12 mouse cellular contexts compared by ENCODE assay signal in the genomic region with DNA sequence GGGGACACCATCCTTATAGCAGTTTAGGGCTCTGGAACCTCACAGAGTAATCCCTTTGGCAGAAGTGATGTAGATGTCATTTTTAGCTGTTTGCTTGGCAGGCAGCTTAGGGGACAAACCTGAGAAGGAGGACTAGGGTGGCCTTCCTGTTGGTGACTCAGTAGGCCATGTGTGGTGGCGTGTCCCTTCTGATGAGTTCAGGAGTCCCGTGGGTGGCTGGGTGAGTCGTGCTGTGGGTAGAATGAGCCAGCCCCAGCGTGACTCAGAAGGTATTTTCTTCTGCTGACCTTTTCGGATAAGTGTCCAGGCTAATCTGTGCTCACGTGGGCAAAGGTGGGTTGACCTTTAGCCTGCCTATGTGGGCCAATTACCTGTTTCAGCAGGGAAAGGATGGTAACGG. TPM values are rescaled to one million over a fixed set of nuclear protein-coding genes. Genes with fewer than 3 reads are reported as not detected.
DNase-seq lines count a peak whose midpoint lies in the region; ATAC-seq lines count a peak whose summit lies in the region.
"Had no signal": no experiment of that assay in that cellular context is flagged by ENCODE, and none has a peak within 500 bp of the region (broad histone marks: within the 10 kb centered on the region; RNA-seq: fewer than 3 reads in every experiment).

No protein-coding gene starts in this region.

- H3K9ac ChIP-seq in heart, embryonic 13.5 days, result peak overlapping the region; percentile 99
- H3K9ac ChIP-seq in hindbrain, embryonic 11.5 days (ENCODE audit: low read depth, low read length), result no peak overlapping the region

- peaks cover 79% of the 10 kb centered on the region for H3K4me1 ChIP-seq in heart, embryonic 13.5 days
- H3K4me1 ChIP-seq in brown adipose tissue, adult 24 weeks (ENCODE audit: control insufficient read depth, insufficient read depth, insufficient read length, low read length), result peaks cover 43% of the 10 kb centered on the region
- H3K4me1 ChIP-seq in hindbrain, embryonic 11.5 days (replicated peaks; ENCODE audit: control insufficient read depth, insufficient read depth, low read length), result peaks cover 11% of the 10 kb centered on the region; the same call in 1 of the 2 replicates

- peaks cover 7% of the 10 kb centered on the region; the same call in 1 of the 2 replicates for H3K36me3 ChIP-seq in heart, embryonic 13.5 days
- no peaks in the 10 kb centered on the region for H3K36me3 ChIP-seq in hindbrain, embryonic 11.5 days (ENCODE audit: control insufficient read depth, insufficient read depth, low read length)

- peak overlapping the region; percentile 98 for H3K4me2 ChIP-seq in heart, embryonic 13.5 days
- H3K4me2 ChIP-seq in hindbrain, embryonic 11.5 days (replicated peaks; ENCODE audit: low read depth, low read length), result no peak overlapping the region

- H3K4me3 ChIP-seq in heart, embryonic 13.5 days, result 0 out of 2 replicates have a peak overlapping the region, but pooled peaks have one; percentile 2
- no peak overlapping the region for H3K4me3 ChIP-seq in brown adipose tissue, adult 24 weeks (ENCODE audit: insufficient read depth, low read depth, low read length)
- H3K4me3 ChIP-seq in hindbrain, embryonic 11.5 days (ENCODE audit: low read depth, low read length), result no peak overlapping the region

- H3K27me3 ChIP-seq in heart, embryonic 13.5 days (replicated peaks), result no peaks in the 10 kb centered on the region
- H3K27me3 ChIP-seq in hindbrain, embryonic 11.5 days (ENCODE audit: control insufficient read depth, insufficient read depth, low read length), result no peaks in the 10 kb centered on the region

- peak overlapping the region; percentile 87 for H3K27ac ChIP-seq in heart, embryonic 13.5 days (replicated peaks)
- H3K27ac ChIP-seq in brown adipose tissue, adult 24 weeks (replicated peaks; ENCODE audit: low read depth, low read length), result peak overlapping the region; percentile 19; the same call in 1 of the 2 replicates
- H3K27ac ChIP-seq in hindbrain, embryonic 11.5 days (ENCODE audit: low read depth, low read length), result no peak overlapping the region

- H3K9me3 ChIP-seq in heart, embryonic 13.5 days, result no peaks in the 10 kb centered on the region
- H3K9me3 ChIP-seq in hindbrain, embryonic 11.5 days (ENCODE audit: control insufficient read depth, low read length), result no peaks in the 10 kb centered on the region

- ATAC-seq in heart, embryonic 13.5 days (ENCODE audit: extremely low read depth, insufficient number of reproducible peaks, low FRiP score, low TSS enrichment), result no peak
- no peak for ATAC-seq in megakaryocyte progenitor cell, adult 5-6 weeks (replicated peaks; ENCODE audit: poor library complexity)
- ATAC-seq in hindbrain, embryonic 11.5 days (ENCODE audit: low FRiP score), result no peak

- 59% methylated on average over 7 of the region's 7 CpGs for WGBS in heart, embryonic 13.5 days
- 91% methylated on average over 7 of the region's 7 CpGs for WGBS in hindbrain, embryonic 11.5 days

- no peak for DNase-seq in heart, adult 18-20 months
- DNase-seq in right cerebral cortex, adult 2 months (ENCODE audit: low spot score in 2 of 2), result peak; percentile 47 to 55
- no peak for DNase-seq in right cerebral cortex, postnatal 4 days
- no peak for DNase-seq in hindbrain, embryonic 11.5 days (ENCODE audit: low spot score)
- DNase-seq: gastrocnemius, postnatal 36 days; kidney, postnatal 36 days; lung, postnatal 36 days had no signal

RNA-seq across cellular contexts. Expression of gene Dot1l, which starts 3.6 kb away (rescaled TPM):
- 17.9 and 19.1 TPM in 2 replicates for polyA plus RNA-seq in heart, embryonic 13.5 days (2015; fragmentation: Nextera tagmentation; extraction: Ambion mirVana)
- total RNA-seq in heart, adult 18-20 months (2021), result 10 to 100 TPM; 11.7 to 14.3 TPM
- 11.5 and 15.8 TPM in 2 replicates for polyA plus RNA-seq in brown adipose tissue, adult 24 weeks (2012; ENCODE audit: insufficient read depth, insufficient read length, missing spikeins)
- 29.2 and 34.8 TPM in 2 replicates for total RNA-seq in megakaryocyte progenitor cell, adult 5-6 weeks (2015)
- total RNA-seq in megakaryocyte progenitor cell, adult 5-6 weeks (2017), result 9.0 and 9.7 TPM in 2 replicates
- polyA plus RNA-seq in hindbrain, embryonic 11.5 days (2014; fragmentation: Nextera tagmentation; extraction: Ambion mirVana), result 18.3 and 25.1 TPM in 2 replicates

RNA-seq across cellular contexts. Expression of gene Ap3d1, which starts 16.6 kb away (rescaled TPM):
- polyA plus RNA-seq in heart, embryonic 13.5 days (2015; fragmentation: Nextera tagmentation; extraction: Ambion mirVana), result 44.0 and 46.4 TPM in 2 replicates
- total RNA-seq in heart, adult 18-20 months (2021), result 10 to 100 TPM; 42.3 to 45.0 TPM
- 35.0 and 40.9 TPM in 2 replicates for polyA plus RNA-seq in brown adipose tissue, adult 24 weeks (2012; ENCODE audit: insufficient read depth, insufficient read length, missing spikeins)
- total RNA-seq in megakaryocyte progenitor cell, adult 5-6 weeks (2015), result 31.5 and 40.3 TPM in 2 replicates
- 34.7 and 48.7 TPM in 2 replicates for total RNA-seq in megakaryocyte progenitor cell, adult 5-6 weeks (2017)
- polyA plus RNA-seq in hindbrain, embryonic 11.5 days (2014; fragmentation: Nextera tagmentation; extraction: Ambion mirVana), result 68.5 and 85.1 TPM in 2 replicates

RNA-seq across cellular contexts. Expression of gene Sf3a2, which starts 39.3 kb away (rescaled TPM):
- polyA plus RNA-seq in heart, embryonic 13.5 days (2015; fragmentation: Nextera tagmentation; extraction: Ambion mirVana), result 46.3 and 53.4 TPM in 2 replicates
- 10 to 100 TPM; 28.6 to 28.7 TPM for total RNA-seq in heart, adult 18-20 months (2021)
- polyA plus RNA-seq in brown adipose tissue, adult 24 weeks (2012; ENCODE audit: insufficient read depth, insufficient read length, missing spikeins), result 12.1 and 15.3 TPM in 2 replicates
- 74.9 and 78.4 TPM in 2 replicates for total RNA-seq in megakaryocyte progenitor cell, adult 5-6 weeks (2015)
- 11.5 and 19.0 TPM in 2 replicates for total RNA-seq in megakaryocyte progenitor cell, adult 5-6 weeks (2017)
- polyA plus RNA-seq in hindbrain, embryonic 11.5 days (2014; fragmentation: Nextera tagmentation; extraction: Ambion mirVana), result 83.4 and 84.4 TPM in 2 replicates

RNA-seq across cellular contexts. Expression of gene Plekhj1, which starts 39.8 kb away (rescaled TPM):
- polyA plus RNA-seq in heart, embryonic 13.5 days (2015; fragmentation: Nextera tagmentation; extraction: Ambion mirVana), result 79.6 and 86.5 TPM in 2 replicates
- total RNA-seq in heart, adult 18-20 months (2021), result 10 to 100 TPM; 30.7 to 32.4 TPM
- polyA plus RNA-seq in brown adipose tissue, adult 24 weeks (2012; ENCODE audit: insufficient read depth, insufficient read length, missing spikeins), result 30.2 and 40.5 TPM in 2 replicates
- 64.8 and 78.7 TPM in 2 replicates for total RNA-seq in megakaryocyte progenitor cell, adult 5-6 weeks (2015)
- 32.6 and 43.9 TPM in 2 replicates for total RNA-seq in megakaryocyte progenitor cell, adult 5-6 weeks (2017)
- 142 and 150 TPM in 2 replicates for polyA plus RNA-seq in hindbrain, embryonic 11.5 days (2014; fragmentation: Nextera tagmentation; extraction: Ambion mirVana)

RNA-seq across cellular contexts. Expression of gene Amh, which starts 46.4 kb away (rescaled TPM):
- polyA plus RNA-seq in heart, embryonic 13.5 days (2015; fragmentation: Nextera tagmentation; extraction: Ambion mirVana), result 0.11 TPM in 1 of 2 replicates, not detected in the other
- total RNA-seq in heart, adult 18-20 months (2021), result under 1 TPM in 1 of 2 experiments, not detected in 1; 0.33 TPM
- not detected in 2 replicates for polyA plus RNA-seq in brown adipose tissue, adult 24 weeks (2012; ENCODE audit: insufficient read depth, insufficient read length, missing spikeins)
- not detected in 2 replicates for total RNA-seq in megakaryocyte progenitor cell, adult 5-6 weeks (2015)
- 0.14 TPM in 1 of 2 replicates, not detected in the other for total RNA-seq in megakaryocyte progenitor cell, adult 5-6 weeks (2017)
- not detected in 2 replicates for polyA plus RNA-seq in hindbrain, embryonic 11.5 days (2014; fragmentation: Nextera tagmentation; extraction: Ambion mirVana)
- polyA plus RNA-seq: limb, embryonic 11.5 days; neural tube, embryonic 11.5 days had no signal

Comparison
In these comparisons a context has a peak if more than half of its experiments do, and no peak if none do; other contexts are left out.
1. DNase-seq: peak in right cerebral cortex, adult 2 months (2 of 2); none in heart, adult 18-20 months (0 of 2), right cerebral cortex, postnatal 4 days (single experiment) and hindbrain, embryonic 11.5 days (single experiment).